In genomic region chr13:47480159-47480558, GRCm38 (mm10) we compare ENCODE assay signal across 13 mouse cellular contexts.
"Had no signal": no experiment of that assay in that cellular context is flagged by ENCODE, and none has a peak within 500 bp of the region (broad histone marks: within the 10 kb centered on the region; RNA-seq: fewer than 3 reads in every experiment).

No protein-coding gene starts in this region.

- H3K4me2 ChIP-seq: limb, embryonic 15.5 days; liver, embryonic 12.5 days; midbrain, embryonic 13.5 days; stomach, embryonic 15.5 days had no signal

- DNase-seq: kidney, adult 11 months; kidney, adult 9 months; kidney, postnatal 36 days; layer of hippocampus, adult 9-11 months; layer of hippocampus, postnatal 36 days; right cerebral cortex, postnatal 14 days; thymus, adult 18-20 months; thymus, postnatal 14 days had no signal

- H3K4me3 ChIP-seq: limb, embryonic 15.5 days; liver, embryonic 12.5 days; midbrain, embryonic 13.5 days; stomach, embryonic 15.5 days had no signal

- H3K36me3 ChIP-seq: limb, embryonic 15.5 days; liver, embryonic 12.5 days; midbrain, embryonic 13.5 days; stomach, embryonic 15.5 days had no signal

- H3K27ac ChIP-seq: kidney, postnatal 0 days; limb, embryonic 15.5 days; liver, embryonic 12.5 days; midbrain, embryonic 13.5 days; stomach, embryonic 15.5 days had no signal

- ATAC-seq: liver, embryonic 12.5 days; midbrain, embryonic 13.5 days had no signal

- H3K4me1 ChIP-seq: limb, embryonic 15.5 days; liver, embryonic 12.5 days; midbrain, embryonic 13.5 days; stomach, embryonic 15.5 days had no signal

- H3K27me3 ChIP-seq: limb, embryonic 15.5 days; liver, embryonic 12.5 days; midbrain, embryonic 13.5 days; stomach, embryonic 15.5 days had no signal

- H3K9me3 ChIP-seq: limb, embryonic 15.5 days; liver, embryonic 12.5 days; midbrain, embryonic 13.5 days; stomach, embryonic 15.5 days had no signal

- H3K9ac ChIP-seq: limb, embryonic 15.5 days; liver, embryonic 12.5 days; midbrain, embryonic 13.5 days; stomach, embryonic 15.5 days had no signal
